Mouse (Mus musculus): ENCODE measurements around the gene Dchs2.

DNA sequence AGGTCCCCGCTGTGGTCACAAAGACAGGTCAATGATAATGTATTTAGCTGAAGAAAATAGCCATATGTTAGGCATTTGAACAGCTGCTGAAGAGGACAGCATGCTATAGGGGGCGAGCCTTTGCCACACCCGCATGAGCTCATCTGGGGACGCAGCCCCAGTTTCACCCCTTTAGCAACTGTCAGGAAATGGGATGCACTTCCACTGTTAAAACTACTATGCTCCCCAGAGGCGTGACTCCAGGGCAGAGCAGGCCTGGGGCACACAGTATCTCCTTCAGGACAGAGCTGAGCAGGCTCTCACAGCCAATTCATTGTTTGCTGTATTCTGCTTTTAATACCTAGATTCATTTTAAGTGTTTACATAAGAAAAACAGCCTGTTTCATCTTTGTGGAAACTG, 84.2 kb downstream of the Dchs2 start:
- no peak for TF ChIP-seq POLR2A (IDR thresholded peaks at IDR 0.05; ENCODE audit: low read depth, low read length)
- TF ChIP-seq CTCF (IDR thresholded peaks at IDR 0.05; ENCODE audit: extremely low read depth, insufficient read depth, insufficient read length, insufficient replicate concordance), result no peak

All from spleen, adult 2 months (tissue).